Mouse (Mus musculus): ENCODE data around the gene Grik4.

- no peak for TF ChIP-seq ZNF384 (IDR thresholded peaks at IDR 0.05; ENCODE audit: low read depth, low read length)
- TF ChIP-seq MAFK (IDR thresholded peaks at IDR 0.05; ENCODE audit: insufficient read depth, low read depth, low read length), result no peak
These were observed 150.7 kb downstream of the Grik4 start for GRCm38 (mm10) chr9:42793581-42793980.
